Mouse (Mus musculus) spleen, adult 2 months (tissue): ENCODE data around the gene 1110008P14Rik.

ENCODE experiments used
- CTCF ChIP-seq: fragments of 200-500 bp; IDR thresholded peaks from 2 replicates; pipeline ENCODE4 v1.5.1; 2011; ENCODE audit warnings: mild to moderate bottlenecking, inconsistent platforms; ENCODE audit not compliant: insufficient read depth, insufficient read length, insufficient replicate concordance; ENCODE audit errors: extremely low read depth
- POLR2A ChIP-seq: fragments of 200-500 bp; IDR thresholded peaks from 2 replicates; pipeline ENCODE4 v1.6.1; 2011; ENCODE audit warnings: low read depth, low read length, inconsistent platforms

GRCm38 (mm10) chr2:32430701-32431676 lies 49.3 kb upstream of the 1110008P14Rik start:
- no peak for TF ChIP-seq CTCF
- no peak for TF ChIP-seq POLR2A
